Comparison of ENCODE assay signal across 8 mouse cellular contexts in the genomic region with DNA sequence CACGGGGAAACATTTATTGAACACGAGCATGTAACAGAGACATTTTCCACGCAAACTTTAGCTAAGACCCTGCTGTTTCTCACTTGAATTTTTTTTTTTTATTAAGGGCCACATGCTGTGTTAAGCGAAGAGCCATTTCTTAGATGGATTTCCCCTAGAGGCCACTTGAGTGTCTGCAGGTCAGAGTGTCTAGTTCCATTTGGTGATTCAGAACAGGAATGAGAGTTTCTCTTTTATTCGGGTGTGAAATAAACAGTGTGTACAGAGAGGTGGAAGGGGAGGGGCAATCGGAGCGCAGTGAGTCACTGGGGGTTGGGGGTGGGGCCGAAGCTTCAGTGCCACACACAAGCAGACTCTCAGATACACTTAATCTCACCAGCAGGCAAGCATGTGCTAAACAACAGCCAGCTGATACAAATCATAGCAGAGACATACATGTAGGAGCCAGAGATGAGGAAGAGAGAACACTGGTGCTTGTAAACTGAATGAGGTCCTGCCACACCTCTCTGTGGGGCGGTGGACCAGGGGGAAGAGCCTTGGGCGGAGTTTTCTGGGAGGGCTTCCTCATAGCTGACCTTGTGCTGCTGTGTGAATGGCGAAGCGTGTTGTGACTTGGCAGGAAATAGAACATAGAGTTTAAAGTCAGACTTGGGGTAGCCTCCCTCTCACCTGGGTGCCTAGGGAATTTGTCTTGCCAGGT. TPM values are rescaled to one million over a fixed set of nuclear protein-coding genes. Genes with fewer than 3 reads are reported as not detected.
DNase-seq lines count a peak whose midpoint lies in the region; ATAC-seq and TF ChIP-seq lines count a peak whose summit lies in the region.

No protein-coding gene starts in this region.

- WGBS in hindbrain, postnatal 0 days = 56% methylated on average over 12 of the region's 12 CpGs
- 62% methylated on average over 12 of the region's 12 CpGs for WGBS in hindbrain, embryonic 10.5 days
- 54% methylated on average over 12 of the region's 12 CpGs for WGBS in kidney, embryonic 16.5 days

- no peak overlapping the region for H3K27ac ChIP-seq in hindbrain, postnatal 0 days
- H3K27ac ChIP-seq in hindbrain, embryonic 10.5 days = no peak overlapping the region
- no peak overlapping the region for H3K27ac ChIP-seq in kidney, embryonic 16.5 days (ENCODE audit: low read length)

- TF ChIP-seq CTCF in hindbrain, postnatal 0 days (IDR thresholded peaks at IDR 0.05; ENCODE audit: low read depth) = peak; percentile 51

- no peak overlapping the region for H3K4me3 ChIP-seq in hindbrain, postnatal 0 days (ENCODE audit: low read length)
- H3K4me3 ChIP-seq in hindbrain, embryonic 10.5 days = no peak overlapping the region
- H3K4me3 ChIP-seq in kidney, embryonic 16.5 days (ENCODE audit: low read length) = no peak overlapping the region

- no peaks in the 10 kb centered on the region for H3K9me3 ChIP-seq in hindbrain, postnatal 0 days (ENCODE audit: low read length)
- H3K9me3 ChIP-seq in hindbrain, embryonic 10.5 days = no peaks in the 10 kb centered on the region
- no peaks in the 10 kb centered on the region for H3K9me3 ChIP-seq in kidney, embryonic 16.5 days (ENCODE audit: low read length)

- no peak for ATAC-seq in hindbrain, postnatal 0 days
- ATAC-seq in kidney, embryonic 16.5 days (ENCODE audit: low FRiP score, low TSS enrichment) = no peak

- H3K9ac ChIP-seq in hindbrain, postnatal 0 days (replicated peaks; ENCODE audit: low read length) = no peak overlapping the region
- no peak overlapping the region for H3K9ac ChIP-seq in kidney, embryonic 16.5 days (replicated peaks; ENCODE audit: low read length)

- H3K27me3 ChIP-seq in hindbrain, postnatal 0 days (ENCODE audit: insufficient read depth, low read length) = peaks cover 19% of the 10 kb centered on the region
- H3K27me3 ChIP-seq in hindbrain, embryonic 10.5 days (ENCODE audit: insufficient read depth, poor library complexity, severe bottlenecking) = peaks cover 56% of the 10 kb centered on the region
- peaks cover 29% of the 10 kb centered on the region for H3K27me3 ChIP-seq in kidney, embryonic 16.5 days (ENCODE audit: insufficient read depth, low read length)

- H3K4me1 ChIP-seq in hindbrain, postnatal 0 days (ENCODE audit: insufficient read depth, low read length) = no peaks in the 10 kb centered on the region; the same call in 1 of the 2 replicates
- H3K4me1 ChIP-seq in hindbrain, embryonic 10.5 days (replicated peaks) = peaks cover 31% of the 10 kb centered on the region
- H3K4me1 ChIP-seq in kidney, embryonic 16.5 days (ENCODE audit: insufficient read depth, low read length) = peaks cover 26% of the 10 kb centered on the region; the same call in 1 of the 2 replicates

- DNase-seq in hindbrain, postnatal 0 days (ENCODE audit: low spot score) = peak; percentile 40
- no peak for DNase-seq in hindbrain, embryonic 10.5 days (ENCODE audit: low spot score)
- DNase-seq in ES-CJ7 (ENCODE audit: low read depth, low spot score) = peak; percentile 56
- DNase-seq in embryo, embryonic 11 days = peak; percentile 19
- DNase-seq in natural killer cell, adult 2 months (ENCODE audit: low spot score in 2 of 2) = peak; percentile 35 to 41
- no peak for DNase-seq in layer of hippocampus, adult 9-11 months
- no peak for DNase-seq in kidney, adult 8-10 months

- H3K4me2 ChIP-seq in hindbrain, postnatal 0 days (ENCODE audit: low read depth, low read length) = no peak overlapping the region
- H3K4me2 ChIP-seq in kidney, embryonic 16.5 days (replicated peaks; ENCODE audit: low read depth, low read length) = no peak overlapping the region

- no peaks in the 10 kb centered on the region for H3K36me3 ChIP-seq in hindbrain, postnatal 0 days (ENCODE audit: insufficient read depth, low read length)
- H3K36me3 ChIP-seq in hindbrain, embryonic 10.5 days = no peaks in the 10 kb centered on the region
- no peaks in the 10 kb centered on the region for H3K36me3 ChIP-seq in kidney, embryonic 16.5 days (ENCODE audit: insufficient read depth, low read length)

RNA-seq across cellular contexts. Expression of gene Npas2, which starts 3.3 kb away (rescaled TPM):
- 2.3 and 2.8 TPM in 2 replicates for total RNA-seq in hindbrain, postnatal 0 days (2014; rRNA removed)
- polyA plus RNA-seq in hindbrain, postnatal 0 days (2015; fragmentation: Nextera tagmentation; extraction: Ambion mirVana) = 0.80 and 1.6 TPM in 2 replicates
- 0.05 and 0.21 TPM in 2 replicates for polyA plus RNA-seq in hindbrain, embryonic 10.5 days (2016; fragmentation: Nextera tagmentation; extraction: Ambion mirVana)
- polyA plus RNA-seq in kidney, embryonic 16.5 days (2015; fragmentation: Nextera tagmentation; extraction: Ambion mirVana) = 0.69 and 1.3 TPM in 2 replicates

Comparison
In these comparisons a context has a peak if more than half of its experiments do, and no peak if none do; other contexts are left out.
1. DNase-seq: peak in hindbrain, postnatal 0 days (single experiment), ES-CJ7 (single experiment), embryo, embryonic 11 days (single experiment) and natural killer cell, adult 2 months (2 of 2); none in hindbrain, embryonic 10.5 days (single experiment), layer of hippocampus, adult 9-11 months (single experiment) and kidney, adult 8-10 months (0 of 2).